Mouse (Mus musculus) testis, adult 2 months (tissue): Measurements from ENCODE around the gene Ankrd53.

ENCODE experiments used
- CTCF ChIP-seq: fragments of 200-500 bp; IDR thresholded peaks from 2 replicates; pipeline ENCODE4 v1.5.1; 2012; ENCODE audit warnings: low read depth, mild to moderate bottlenecking, inconsistent platforms, low read length, moderate library complexity; ENCODE audit not compliant: control insufficient read depth, insufficient read depth, insufficient replicate concordance
- POLR2A ChIP-seq: fragments of 200-500 bp; IDR thresholded peaks from 2 replicates; pipeline ENCODE4 v1.6.1; 2012; ENCODE audit warnings: low read depth, mild to moderate bottlenecking, inconsistent platforms, low read length, moderate library complexity; ENCODE audit not compliant: control insufficient read depth

GRCm38 (mm10) chr6:83774126-83774525 is 11.7 kb downstream of the Ankrd53 start:
- TF ChIP-seq CTCF (no peak), POLR2A (no peak)
